Mouse (Mus musculus) forebrain, embryonic 14.5 days (tissue): ENCODE results near the gene Fstl5. TPM values are rescaled to one million over a fixed set of nuclear protein-coding genes. Genes with fewer than 3 reads are reported as not detected.
"Not testable (repeated sequence)": the region's sequence is repeated elsewhere in the genome, so short reads cannot be mapped to it uniquely, and the experiment has no call there.

Source experiments
- ATAC-seq: fragments of 200-750 bp; cut with Nextera tagmentation; 2 replicates; pipeline ENCODE4 v1.8.0; 2017; ENCODE audit warnings: mild to moderate bottlenecking, moderate library complexity
- DNase-seq: peaks from one replicate; pipeline ENCODE4 v3.0.0-alpha.2; 2015; ENCODE audit warnings: low spot score
- H3K27ac ChIP-seq: fragments of 300-500 bp; sonication (generic); 2 replicates; pipeline ENCODE4 v1.5.1; 2014; ENCODE audit warnings: low read depth, mild to moderate bottlenecking, control low read depth, low read length, moderate library complexity
- H3K27me3 ChIP-seq: fragments of 300-500 bp; sonication (generic); replicated peaks from 2 replicates; pipeline ENCODE4 v1.6.1; 2014; ENCODE audit warnings: low read length, control low read depth, mixed read lengths; ENCODE audit not compliant: control insufficient read depth, insufficient read depth
- H3K36me3 ChIP-seq: fragments of 300-500 bp; sonication (generic); 2 replicates; pipeline ENCODE4 v1.6.1; 2014; ENCODE audit warnings: low read length, control low read depth; ENCODE audit not compliant: control insufficient read depth, insufficient read depth
- H3K4me1 ChIP-seq: fragments of 300-500 bp; sonication (generic); 2 replicates; pipeline ENCODE4 v1.6.1; 2014; ENCODE audit warnings: antibody characterized with exemption, low read length, control low read depth; ENCODE audit not compliant: control insufficient read depth, insufficient read depth
- H3K4me2 ChIP-seq: fragments of 300-500 bp; sonication (generic); 2 replicates; pipeline ENCODE4 v1.6.1; 2014; ENCODE audit warnings: mild to moderate bottlenecking, control low read depth, low read length
- H3K4me3 ChIP-seq: fragments of 300-500 bp; sonication (generic); 2 replicates; pipeline ENCODE4 v1.5.1; 2014; ENCODE audit warnings: low read depth, low read length, control low read depth
- H3K9ac ChIP-seq: fragments of 300-500 bp; sonication (generic); 2 replicates; pipeline ENCODE4 v1.6.1; 2014; ENCODE audit warnings: mild to moderate bottlenecking, low read length, control low read depth, moderate library complexity
- H3K9me3 ChIP-seq: fragments of 300-500 bp; sonication (generic); replicated peaks from 2 replicates; pipeline ENCODE4 v1.6.1; 2016; ENCODE audit warnings: low read length, control low read depth, mixed read lengths; ENCODE audit not compliant: control insufficient read depth
- WGBS: fragments of 180-500 bp; shearing (Covaris S2); extraction: QIAGEN DNeasy Blood & Tissue Kit; methylation state at CpG from one replicate; pipeline ENCODE4 v1.1.7; 2014; 5-methylcytosine and 5-hydroxymethylcytosine counted together
- polyA plus RNA-seq: library from polyadenylated mRNA; unstranded; fragments of >200 nt; fragmentation: Nextera tagmentation; extraction: Ambion mirVana; gene quantifications from 2 replicates; pipeline ENCODE4 v1.2.1, GENCODE M21; 2014

Fstl5 gene
- polyA plus RNA-seq, 1 experiment from 2014 or later: 37.3 TPM

DNA sequence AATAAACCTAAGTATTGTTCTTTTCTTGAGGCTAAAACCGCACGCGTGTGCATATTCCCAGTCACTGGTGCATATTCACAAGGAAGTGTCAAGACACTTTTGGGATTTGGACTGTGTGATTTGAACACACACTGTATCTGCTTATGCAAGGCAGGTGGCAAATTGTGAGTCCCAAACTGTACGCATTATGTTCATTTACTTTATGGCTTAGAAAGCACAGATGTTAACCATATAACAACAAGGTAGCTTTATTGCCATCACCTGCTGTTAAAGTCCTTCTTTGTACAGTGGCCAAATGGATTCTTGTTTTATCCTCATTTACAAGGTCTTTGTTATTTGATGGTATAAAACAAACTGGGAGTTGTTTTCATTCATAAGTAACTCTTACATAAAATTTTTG lies 295.8 kb downstream of the Fstl5 start:
- DNase-seq (no peak), ATAC-seq (no peak)
- no peaks in the 10 kb centered on the region for H3K4me1 ChIP-seq
- 93% methylated on average over 4 of the region's 4 CpGs for WGBS
- no peak overlapping the region for H3K27ac ChIP-seq
- H3K4me3 ChIP-seq: no peak overlapping the region
- H3K9ac ChIP-seq: no peak overlapping the region
- no peaks in the 10 kb centered on the region for H3K27me3 ChIP-seq
- no peaks in the 10 kb centered on the region for H3K36me3 ChIP-seq
- H3K4me2 ChIP-seq: no peak overlapping the region
- no peaks in the 10 kb centered on the region for H3K9me3 ChIP-seq

DNA sequence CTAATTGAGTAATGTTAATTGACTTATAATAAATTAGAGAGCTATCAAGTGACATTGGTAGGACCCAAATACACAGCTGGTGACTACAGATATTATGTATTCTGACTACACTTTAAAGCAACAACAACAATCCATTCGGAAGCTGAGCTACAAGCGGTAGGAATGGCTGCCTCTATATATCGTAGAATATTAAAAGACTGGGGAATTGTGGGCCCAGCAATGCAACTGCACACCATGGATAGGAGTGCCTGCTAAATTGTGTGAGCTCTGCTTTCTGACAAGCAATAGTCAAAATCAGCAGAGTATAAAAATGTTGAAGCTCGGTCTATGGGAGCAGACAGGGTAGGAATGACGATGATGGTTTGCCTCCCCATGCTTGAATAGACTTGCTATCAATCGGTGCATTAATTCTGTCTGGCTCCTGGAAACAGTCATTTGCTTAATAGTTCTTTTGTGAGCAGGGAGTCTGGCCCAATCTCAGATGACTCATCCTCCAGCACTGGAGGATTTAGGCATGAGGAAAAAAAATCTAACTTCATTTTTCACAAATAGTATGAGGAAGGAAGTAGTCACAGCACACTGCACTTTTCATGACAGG lies 354.8 kb downstream of the Fstl5 start:
- no peaks in the 10 kb centered on the region for H3K36me3 ChIP-seq
- no peak overlapping the region for H3K9ac ChIP-seq
- ATAC-seq (0 out of 2 replicates have a peak, but pooled peaks have one; percentile 18), DNase-seq (no peak)
- no peaks in the 10 kb centered on the region for H3K4me1 ChIP-seq
- no peak overlapping the region for H3K4me2 ChIP-seq
- H3K4me3 ChIP-seq: no peak overlapping the region
- no peaks in the 10 kb centered on the region for H3K9me3 ChIP-seq
- 82% methylated on average over 6 of the region's 6 CpGs for WGBS
- no peak overlapping the region for H3K27ac ChIP-seq
- no peaks in the 10 kb centered on the region for H3K27me3 ChIP-seq

DNA sequence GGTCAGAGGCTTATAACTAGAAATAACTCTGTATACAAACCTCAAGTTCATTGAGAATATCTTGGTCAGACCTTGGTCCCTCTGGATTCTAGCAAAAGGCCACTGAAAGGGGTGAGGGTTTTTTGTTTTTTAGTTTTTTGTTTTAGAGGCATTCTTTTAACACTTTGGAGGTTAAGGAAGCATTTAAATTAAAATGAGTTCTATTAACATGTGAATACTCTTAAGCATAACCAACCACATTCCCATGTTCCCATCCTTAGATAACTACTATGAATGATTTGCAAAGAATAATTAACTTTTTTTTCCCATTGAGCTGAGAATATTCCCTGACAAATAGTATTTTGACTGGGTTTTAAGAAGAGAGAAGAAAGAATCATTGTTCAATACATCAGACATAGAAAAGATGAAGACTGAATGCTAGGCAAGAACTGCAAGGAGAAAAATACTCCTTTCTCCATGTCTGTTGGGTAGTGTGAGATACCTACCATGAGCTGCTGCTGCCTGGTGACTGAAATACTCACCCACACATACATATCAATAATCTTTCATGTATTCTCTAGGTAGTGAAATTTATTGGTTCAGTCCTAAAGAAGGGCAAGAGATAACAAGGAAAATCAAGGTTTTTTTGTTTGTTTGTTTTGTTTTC lies 393.3 kb downstream of the Fstl5 start:
- H3K9me3 ChIP-seq: no peaks in the 10 kb centered on the region
- peak; percentile 73 for ATAC-seq
- no peak overlapping the region for H3K27ac ChIP-seq
- no peak overlapping the region for H3K4me2 ChIP-seq
- H3K36me3 ChIP-seq: no peaks in the 10 kb centered on the region
- H3K27me3 ChIP-seq: no peaks in the 10 kb centered on the region
- no peak overlapping the region for H3K9ac ChIP-seq
- H3K4me3 ChIP-seq: no peak overlapping the region
- no peaks in the 10 kb centered on the region for H3K4me1 ChIP-seq
- peak; percentile 64 for DNase-seq

DNA sequence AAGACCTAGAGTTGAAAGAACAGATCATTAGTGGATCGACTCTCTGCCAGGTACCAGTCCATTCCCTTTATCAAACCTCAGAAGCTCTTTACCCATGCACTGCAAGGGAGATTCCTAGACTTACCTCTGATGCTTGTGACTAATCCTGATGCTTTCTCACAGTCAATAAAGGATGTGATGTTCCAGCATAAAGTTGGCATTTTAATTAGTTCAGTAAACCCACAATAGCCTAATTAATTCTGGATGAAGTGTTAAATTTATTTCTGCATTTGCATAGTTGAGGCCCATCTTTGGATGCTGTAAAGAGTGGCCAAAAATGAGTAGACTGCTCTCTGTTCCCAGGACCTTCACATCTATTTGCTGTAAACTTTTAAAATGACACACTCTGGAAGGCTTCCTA lies 394.1 kb downstream of the Fstl5 start:
- DNase-seq: peak; percentile 65
- Histone ChIP-seq H3K9me3 (no peaks in the 10 kb centered on the region), H3K9ac (no peak overlapping the region), H3K36me3 (no peaks in the 10 kb centered on the region), H3K4me3 (no peak overlapping the region), H3K4me2 (no peak overlapping the region), H3K27me3 (no peaks in the 10 kb centered on the region), H3K4me1 (no peaks in the 10 kb centered on the region), H3K27ac (no peak overlapping the region)
- WGBS: 13% methylated on average over 1 of the region's 1 CpGs
- ATAC-seq: peak; percentile 70

DNA sequence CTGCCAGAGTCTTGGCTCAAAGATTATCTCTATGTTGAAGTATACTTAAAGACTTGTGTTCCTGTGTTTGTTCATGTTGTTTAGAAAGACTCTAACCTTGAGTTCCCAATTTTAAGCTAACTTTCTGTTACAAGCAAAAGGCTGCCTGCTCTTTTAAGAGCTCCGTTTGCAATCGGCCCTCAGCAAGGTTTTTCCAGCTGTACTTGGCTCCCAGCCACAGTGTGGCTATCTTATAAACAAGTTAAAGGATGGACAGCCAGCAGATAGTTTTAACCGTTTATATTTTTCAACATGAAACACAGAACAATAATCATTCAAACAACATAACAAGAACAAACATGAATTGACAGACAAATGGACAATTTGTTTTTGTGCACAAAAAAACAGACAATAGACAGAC lies 433.8 kb downstream of the Fstl5 start:
- not testable (repeated sequence) for H3K9me3 ChIP-seq, H3K9ac ChIP-seq, H3K4me2 ChIP-seq, H3K27me3 ChIP-seq, H3K4me1 ChIP-seq, DNase-seq, H3K27ac ChIP-seq, H3K36me3 ChIP-seq, ATAC-seq, H3K4me3 ChIP-seq
- WGBS: 82% methylated on average over 3 of the region's 3 CpGs

DNA sequence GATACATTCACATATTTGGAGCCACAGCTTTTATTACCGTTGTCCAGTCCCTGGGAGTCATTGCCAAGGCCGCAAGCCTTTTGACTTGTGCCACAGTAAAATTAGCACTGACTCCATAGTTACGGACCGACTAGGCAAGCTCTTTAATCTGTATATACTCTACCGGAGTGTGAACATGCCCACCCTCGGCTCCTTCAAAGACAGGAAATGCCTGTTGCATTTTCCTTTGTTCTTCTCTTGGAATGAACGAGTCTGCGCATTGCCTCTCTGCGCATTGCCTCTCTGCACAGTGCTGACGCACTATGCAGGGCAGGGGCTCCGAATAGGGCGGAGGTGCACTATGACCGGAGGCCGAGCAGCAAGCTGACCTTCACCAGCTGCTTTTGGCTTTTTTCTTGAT lies 434.7 kb downstream of the Fstl5 start:
- H3K4me1 ChIP-seq: no peaks in the 10 kb centered on the region
- H3K9ac ChIP-seq: no peak overlapping the region
- ATAC-seq (no peak), DNase-seq (no peak)
- no peaks in the 10 kb centered on the region for H3K36me3 ChIP-seq
- H3K4me3 ChIP-seq: no peak overlapping the region
- H3K4me2 ChIP-seq: no peak overlapping the region
- H3K9me3 ChIP-seq: no peaks in the 10 kb centered on the region
- 96% methylated on average over 14 of the region's 14 CpGs for WGBS
- H3K27ac ChIP-seq: no peak overlapping the region
- H3K27me3 ChIP-seq: no peaks in the 10 kb centered on the region

DNA sequence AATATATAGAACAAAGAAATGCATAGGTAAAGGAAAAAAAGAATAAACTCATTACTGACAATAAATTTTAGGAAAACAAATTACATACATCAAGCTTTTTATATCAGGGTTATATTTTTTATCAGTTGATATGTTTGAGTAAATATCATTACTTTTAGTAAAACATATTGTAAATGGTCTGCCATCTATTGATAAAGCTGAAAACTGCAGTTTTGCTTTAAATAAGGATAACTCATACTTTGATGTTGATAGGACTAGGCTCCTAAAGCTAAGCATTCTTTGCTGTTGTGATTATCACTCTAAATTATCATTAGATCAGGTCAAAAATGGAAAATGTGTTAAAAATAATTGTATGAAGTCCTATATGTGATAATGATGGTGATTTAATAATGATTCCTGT lies 493.3 kb downstream of the Fstl5 start:
- Histone ChIP-seq H3K4me2 (no peak overlapping the region), H3K27ac (no peak overlapping the region), H3K36me3 (no peaks in the 10 kb centered on the region), H3K9ac (no peak overlapping the region), H3K9me3 (no peaks in the 10 kb centered on the region), H3K4me3 (no peak overlapping the region), H3K4me1 (no peaks in the 10 kb centered on the region), H3K27me3 (no peaks in the 10 kb centered on the region)
- ATAC-seq: no peak
- DNase-seq: peak; percentile 44

DNA sequence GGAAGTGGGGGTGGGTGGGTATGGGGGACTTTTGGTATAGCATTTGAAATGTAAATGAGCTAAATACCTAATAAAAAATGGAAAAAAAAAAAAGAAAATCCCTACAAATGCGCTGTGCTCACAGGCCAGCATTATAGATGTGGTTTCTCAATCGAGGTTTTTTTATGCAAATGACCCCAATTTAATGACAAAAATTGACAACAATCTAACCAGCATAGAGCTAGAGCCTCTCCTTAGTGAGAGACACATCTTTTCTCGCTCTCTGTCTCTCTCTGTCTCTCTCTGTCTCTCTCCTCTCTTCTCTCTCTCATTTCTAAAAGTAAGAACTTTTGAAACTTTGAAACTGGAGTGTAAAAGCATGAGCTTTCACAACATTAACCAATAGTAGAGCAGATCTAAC lies 498.4 kb downstream of the Fstl5 start:
- no peaks in the 10 kb centered on the region for H3K27me3 ChIP-seq
- H3K36me3 ChIP-seq: no peaks in the 10 kb centered on the region
- H3K4me2 ChIP-seq: no peak overlapping the region
- DNase-seq: no peak
- ATAC-seq: peak; percentile 54; the same call in 1 of the 2 replicates
- H3K4me1 ChIP-seq: no peaks in the 10 kb centered on the region; the same call in 1 of the 2 replicates
- 47% methylated on average over 3 of the region's 3 CpGs for WGBS
- no peak overlapping the region for H3K4me3 ChIP-seq
- H3K9ac ChIP-seq: no peak overlapping the region
- H3K27ac ChIP-seq: no peak overlapping the region
- H3K9me3 ChIP-seq: no peaks in the 10 kb centered on the region

DNA sequence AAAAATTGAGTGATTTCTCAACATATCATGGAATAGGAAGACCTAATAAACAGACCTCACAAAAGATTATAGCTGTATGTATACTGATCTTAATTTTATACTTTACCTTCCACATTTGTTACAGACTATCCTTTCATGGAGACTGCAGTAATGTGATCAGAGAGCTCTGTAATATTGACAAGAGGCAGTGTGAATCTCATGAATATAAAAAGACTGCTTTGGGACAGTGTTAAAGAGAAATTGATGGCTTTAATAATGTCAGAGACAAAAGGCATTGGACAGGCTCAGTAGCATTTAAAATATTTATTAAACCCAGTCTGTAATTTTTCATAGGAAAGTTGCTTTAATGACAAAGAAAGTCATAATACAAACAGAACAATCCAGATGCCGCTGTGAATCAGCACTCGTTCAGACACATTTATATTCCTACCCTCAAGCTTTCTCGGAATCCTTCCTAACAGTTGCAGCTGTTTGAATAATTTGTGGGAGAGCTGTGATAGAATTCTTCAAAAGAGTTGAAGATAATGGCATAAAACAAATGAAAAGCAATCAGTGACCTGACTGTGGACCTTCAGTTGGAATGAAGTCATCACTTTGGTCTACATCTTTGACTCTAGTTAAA lies 499.0 kb downstream of the Fstl5 start:
- 51% methylated on average over 3 of the region's 3 CpGs for WGBS
- H3K36me3 ChIP-seq: no peaks in the 10 kb centered on the region
- peak; percentile 4 for DNase-seq
- no peak overlapping the region for H3K27ac ChIP-seq
- no peaks in the 10 kb centered on the region; the same call in 1 of the 2 replicates for H3K4me1 ChIP-seq
- no peaks in the 10 kb centered on the region for H3K9me3 ChIP-seq
- no peak overlapping the region for H3K4me2 ChIP-seq
- H3K27me3 ChIP-seq: no peaks in the 10 kb centered on the region
- H3K4me3 ChIP-seq: no peak overlapping the region
- ATAC-seq: 0 out of 2 replicates have a peak, but pooled peaks have one; percentile 12
- H3K9ac ChIP-seq: no peak overlapping the region
